ENCODE assay signal across 14 mouse cellular contexts in genomic region chr9:41286145-41286468, GRCm38 (mm10).
A peak's percentile ranks its signal among the peaks of the same experiment; 100 is the strongest.
DNase-seq lines count a peak whose midpoint lies in the region; ATAC-seq and TF ChIP-seq lines count a peak whose summit lies in the region.
"Had no signal": no experiment of that assay in that cellular context is flagged by ENCODE, and none has a peak within 500 bp of the region (broad histone marks: within the 10 kb centered on the region; RNA-seq: fewer than 3 reads in every experiment).

No protein-coding gene starts in this region.

- H3K27ac ChIP-seq in forebrain, postnatal 0 days (ENCODE audit: low read depth, low read length) = no peak overlapping the region
- peak overlapping the region; percentile 45; the same call in 1 of the 2 replicates for H3K27ac ChIP-seq in hindbrain, postnatal 0 days
- H3K27ac ChIP-seq in midbrain, postnatal 0 days (ENCODE audit: low read depth, low read length) = no peak overlapping the region
- H3K27ac ChIP-seq: embryonic facial prominence, embryonic 15.5 days; stomach, embryonic 15.5 days had no signal

- WGBS in forebrain, postnatal 0 days = 32% methylated on average over 4 of the region's 4 CpGs
- WGBS in hindbrain, postnatal 0 days = 35% methylated on average over 4 of the region's 4 CpGs
- WGBS in midbrain, postnatal 0 days = 36% methylated on average over 4 of the region's 4 CpGs

- H3K4me1 ChIP-seq in forebrain, postnatal 0 days (ENCODE audit: insufficient read depth) = no peaks in the 10 kb centered on the region
- H3K4me1 ChIP-seq in hindbrain, postnatal 0 days (ENCODE audit: insufficient read depth, low read length) = peaks cover 9% of the 10 kb centered on the region; the same call in 1 of the 2 replicates
- no peaks in the 10 kb centered on the region for H3K4me1 ChIP-seq in midbrain, postnatal 0 days (ENCODE audit: insufficient read depth, low read length)
- H3K4me1 ChIP-seq: stomach, embryonic 15.5 days had no signal

- peak; percentile 58; the same call in 1 of the 2 replicates for ATAC-seq in forebrain, postnatal 0 days
- ATAC-seq in hindbrain, postnatal 0 days = no peak
- no peak for ATAC-seq in midbrain, postnatal 0 days (ENCODE audit: low FRiP score)
- ATAC-seq in erythroblast, adult 5-6 weeks (replicated peaks; ENCODE audit: low FRiP score, poor library complexity, severe bottlenecking) = no peak

- no peak overlapping the region for H3K4me2 ChIP-seq in forebrain, postnatal 0 days (ENCODE audit: low read depth)
- no peak overlapping the region for H3K4me2 ChIP-seq in hindbrain, postnatal 0 days (ENCODE audit: low read depth, low read length)
- no peak overlapping the region for H3K4me2 ChIP-seq in midbrain, postnatal 0 days (ENCODE audit: low read depth, low read length, poor library complexity, severe bottlenecking)
- H3K4me2 ChIP-seq: embryonic facial prominence, embryonic 15.5 days; stomach, embryonic 15.5 days had no signal

- TF ChIP-seq POLR2A in brain, embryonic 14.5 days (IDR thresholded peaks at IDR 0.05; ENCODE audit: borderline replicate concordance, extremely low read depth, insufficient read depth, insufficient read length, poor library complexity, severe bottlenecking) = no peak

- TF ChIP-seq CTCF in brain, embryonic 14.5 days (IDR thresholded peaks at IDR 0.05; ENCODE audit: borderline replicate concordance, extremely low read depth, insufficient read depth, insufficient read length) = no peak
- TF ChIP-seq CTCF in forebrain, postnatal 0 days (IDR thresholded peaks at IDR 0.05; ENCODE audit: low read depth) = no peak
- TF ChIP-seq CTCF in hindbrain, postnatal 0 days (IDR thresholded peaks at IDR 0.05; ENCODE audit: low read depth) = no peak
- TF ChIP-seq CTCF in midbrain, postnatal 0 days (IDR thresholded peaks at IDR 0.05) = no peak

- peak; percentile 78 for DNase-seq in brain, embryonic 14.5 days (ENCODE audit: low read depth)
- no peak for DNase-seq in forebrain, postnatal 0 days
- peak; percentile 53 for DNase-seq in hindbrain, postnatal 0 days (ENCODE audit: low spot score)
- peak; percentile 64 for DNase-seq in midbrain, postnatal 0 days (ENCODE audit: low spot score)
- DNase-seq in urinary bladder, postnatal 25 days (ENCODE audit: low spot score) = no peak
- no peak for DNase-seq in adipocyte (ENCODE audit: low spot score)
- DNase-seq: gastrocnemius, postnatal 10 days; kidney, adult 9 months; lung, adult 2 months; lung, postnatal 4 days; thymus, adult 2 months had no signal

- no peaks in the 10 kb centered on the region for H3K27me3 ChIP-seq in forebrain, postnatal 0 days (ENCODE audit: insufficient read depth, low read length)
- no peaks in the 10 kb centered on the region for H3K27me3 ChIP-seq in hindbrain, postnatal 0 days (ENCODE audit: insufficient read depth, low read length)
- no peaks in the 10 kb centered on the region for H3K27me3 ChIP-seq in midbrain, postnatal 0 days (ENCODE audit: insufficient read depth, low read length)
- H3K27me3 ChIP-seq: embryonic facial prominence, embryonic 15.5 days; stomach, embryonic 15.5 days had no signal

- no peaks in the 10 kb centered on the region for H3K9me3 ChIP-seq in forebrain, postnatal 0 days (ENCODE audit: low read length)
- no peaks in the 10 kb centered on the region for H3K9me3 ChIP-seq in hindbrain, postnatal 0 days (ENCODE audit: low read length)
- 0 out of 2 replicates have a peak, but pooled peaks cover 6% of the 10 kb centered on the region for H3K9me3 ChIP-seq in midbrain, postnatal 0 days (ENCODE audit: low read length)
- H3K9me3 ChIP-seq: embryonic facial prominence, embryonic 15.5 days; stomach, embryonic 15.5 days had no signal

- H3K9ac ChIP-seq in forebrain, postnatal 0 days = no peak overlapping the region
- H3K9ac ChIP-seq in hindbrain, postnatal 0 days (replicated peaks; ENCODE audit: low read length) = no peak overlapping the region
- H3K9ac ChIP-seq in midbrain, postnatal 0 days (replicated peaks; ENCODE audit: low read length, poor library complexity, severe bottlenecking) = no peak overlapping the region
- H3K9ac ChIP-seq: embryonic facial prominence, embryonic 15.5 days; stomach, embryonic 15.5 days had no signal

- no peaks in the 10 kb centered on the region for H3K36me3 ChIP-seq in forebrain, postnatal 0 days (ENCODE audit: insufficient read depth)
- H3K36me3 ChIP-seq in hindbrain, postnatal 0 days (ENCODE audit: insufficient read depth, low read length) = no peaks in the 10 kb centered on the region
- no peaks in the 10 kb centered on the region for H3K36me3 ChIP-seq in midbrain, postnatal 0 days (ENCODE audit: insufficient read depth, low read length)
- H3K36me3 ChIP-seq: embryonic facial prominence, embryonic 15.5 days; stomach, embryonic 15.5 days had no signal

- no peak overlapping the region for H3K4me3 ChIP-seq in forebrain, postnatal 0 days (ENCODE audit: low read depth, low read length)
- no peak overlapping the region for H3K4me3 ChIP-seq in hindbrain, postnatal 0 days (ENCODE audit: low read length)
- H3K4me3 ChIP-seq in midbrain, postnatal 0 days (ENCODE audit: low read depth, low read length) = no peak overlapping the region
- H3K4me3 ChIP-seq: embryonic facial prominence, embryonic 15.5 days; stomach, embryonic 15.5 days had no signal

Comparison
In these comparisons a context has a peak if more than half of its experiments do, and no peak if none do; other contexts are left out.
1. DNase-seq: peak in brain, embryonic 14.5 days (single experiment), hindbrain, postnatal 0 days (single experiment) and midbrain, postnatal 0 days (single experiment); none in forebrain, postnatal 0 days (single experiment), urinary bladder, postnatal 25 days (single experiment) and adipocyte (single experiment).